Mouse (Mus musculus): Measurements from ENCODE around the gene Acat3.
"Not testable (repeated sequence)": the region's sequence is repeated elsewhere in the genome, so short reads cannot be mapped to it uniquely, and the experiment has no call there.

Acat3 gene

GRCm38 (mm10) chr17:12916588-12917380 lies 23.6 kb downstream of the Acat3 start:
- DNase-seq (ENCODE audit: low spot score in 2 of 2) = peak in 1 of 2 experiments; percentile 53

DNA sequence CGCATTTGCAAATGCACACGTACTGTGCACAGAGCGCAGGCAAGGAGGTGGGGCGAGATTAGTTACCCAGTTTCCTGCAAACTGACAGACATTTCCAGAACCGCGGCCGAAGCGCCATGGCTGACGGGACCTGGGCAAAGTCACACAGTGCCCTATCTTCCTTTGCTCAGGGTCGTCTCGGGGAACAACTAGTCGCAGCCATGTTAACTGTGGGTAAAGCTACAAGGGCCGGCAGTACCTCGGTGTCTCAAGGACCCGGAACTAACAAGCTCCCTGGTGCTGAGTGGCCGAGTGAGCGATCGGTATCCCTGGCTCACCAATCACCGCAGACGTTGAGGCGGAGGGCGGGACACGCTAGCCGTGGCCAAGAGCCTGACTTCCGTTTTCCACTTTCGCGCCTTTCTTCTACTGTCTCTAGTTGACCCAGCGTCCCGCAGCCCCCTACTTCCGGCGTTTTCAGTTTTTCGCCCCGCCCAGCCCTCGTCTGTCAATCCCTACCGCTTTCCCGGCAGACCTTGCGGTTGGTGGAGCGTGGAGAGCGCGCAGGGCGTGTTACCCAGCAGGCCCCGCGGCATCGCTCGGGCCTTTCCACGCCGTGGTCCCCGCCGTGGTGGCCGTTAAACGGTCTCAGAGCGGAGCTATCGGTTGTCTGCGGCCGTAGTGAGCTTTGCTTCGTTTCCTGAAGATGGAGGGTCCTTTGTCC lies 24.4 kb downstream of the Acat3 start, which contains the start of gene Mrpl18:
Gene Mrpl18, minus strand, starts transcription at position 465 of the 703 bp plus-strand sequence.
- peak; percentile 94 to 99 for DNase-seq (ENCODE audit: low spot score in 2 of 2)

GRCm38 (mm10) chr17:12915488-12915880 lies 24.9 kb downstream of the Acat3 start, which contains the start of gene Tcp1:
Gene Tcp1, plus strand, starts transcription at chr17:12915701.
- no peak for DNase-seq (ENCODE audit: low spot score in 2 of 2)

DNA sequence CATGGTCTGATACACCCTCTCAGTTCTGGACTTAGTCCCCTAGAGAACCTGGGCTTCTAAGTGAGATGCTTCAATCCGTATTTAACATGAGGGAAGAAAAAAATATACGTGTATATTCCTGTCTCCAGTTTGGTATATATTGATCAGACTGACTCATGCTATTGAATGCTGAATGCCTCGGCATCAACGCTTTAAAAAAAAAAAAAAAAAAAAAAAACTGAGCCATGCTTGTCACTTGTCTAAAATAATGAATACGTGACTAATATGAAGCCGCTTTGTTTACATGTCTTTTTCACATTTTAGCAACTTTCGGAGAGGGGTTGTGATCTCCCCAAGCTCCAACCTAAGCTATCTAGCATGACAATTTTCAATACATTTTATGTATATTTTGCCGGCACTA lies 30.0 kb downstream of the Acat3 start:
- DNase-seq (ENCODE audit: low spot score in 2 of 2) = no peak

DNA sequence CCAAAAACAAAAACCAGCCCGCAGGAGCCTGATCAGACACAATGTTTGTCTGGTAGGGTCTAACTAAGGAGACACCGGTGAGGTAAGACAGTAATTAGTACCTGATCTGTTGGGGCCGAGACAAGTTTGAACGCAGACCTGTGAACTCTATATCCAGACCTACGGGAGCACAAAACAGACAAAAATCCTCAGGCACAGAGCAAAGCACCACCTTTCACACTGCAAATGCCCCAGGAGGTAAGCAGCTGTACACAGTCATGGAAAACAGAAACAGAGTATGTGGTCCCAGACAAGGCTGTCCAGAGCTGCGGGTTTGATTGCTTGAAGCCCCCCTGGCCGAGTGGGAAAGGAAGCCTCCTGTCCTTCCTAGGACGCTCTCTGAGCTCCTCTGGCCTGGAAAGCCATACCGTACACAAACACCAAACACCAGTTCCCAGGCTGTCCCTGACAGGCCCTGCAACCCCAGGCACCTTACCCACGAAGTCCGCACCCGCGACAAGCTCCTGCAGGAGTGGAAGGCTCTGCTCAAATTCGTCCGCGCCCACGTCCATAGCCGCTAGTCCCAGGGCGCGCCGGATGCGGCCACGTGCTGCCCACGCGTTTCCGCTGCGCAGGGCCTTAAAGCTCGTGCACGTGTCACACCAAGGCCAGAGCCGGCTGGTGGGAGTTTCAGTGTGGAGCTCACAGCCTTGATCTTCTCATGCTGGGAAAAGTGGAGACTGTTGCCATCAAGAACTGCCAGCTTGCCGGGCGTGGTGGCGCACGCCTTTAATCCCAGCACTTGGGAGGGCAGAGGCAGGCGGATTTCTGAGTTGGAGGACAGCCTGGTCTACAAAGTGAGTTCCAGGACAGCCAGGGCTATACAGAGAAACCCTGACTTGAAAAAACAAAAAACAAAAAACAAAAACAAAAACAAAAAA lies 30.8 kb downstream of the Acat3 start, which contains the start of gene Pnldc1:
Gene Pnldc1, minus strand, starts transcription at position 870 of the 920 bp plus-strand sequence.
- DNase-seq (ENCODE audit: low spot score in 2 of 2) = no peak

GRCm38 (mm10) chr17:12906436-12906835 lies 34.0 kb downstream of the Acat3 start:
- DNase-seq (ENCODE audit: low spot score in 2 of 2) = no peak

DNA sequence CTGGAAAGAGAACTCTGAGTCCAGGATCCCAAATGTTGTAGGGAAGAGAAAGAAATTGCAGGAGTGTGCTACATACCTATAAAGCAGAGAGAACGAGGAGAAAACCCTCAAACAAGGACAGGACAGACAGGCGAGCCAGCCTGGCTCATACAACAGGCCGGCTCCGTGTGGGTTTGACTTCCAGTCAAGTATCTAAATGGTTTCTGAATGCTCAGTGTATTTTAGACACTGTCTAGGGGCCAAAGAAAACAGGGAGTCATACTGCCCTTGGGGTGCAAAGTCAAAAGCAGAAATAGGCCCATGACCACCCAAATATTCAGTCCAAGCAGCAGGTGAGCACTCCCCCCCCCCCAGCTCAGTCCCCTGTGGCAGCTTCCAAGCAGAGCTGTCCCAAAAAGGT lies 34.6 kb downstream of the Acat3 start:
- no peak for DNase-seq (ENCODE audit: low spot score in 2 of 2)

DNA sequence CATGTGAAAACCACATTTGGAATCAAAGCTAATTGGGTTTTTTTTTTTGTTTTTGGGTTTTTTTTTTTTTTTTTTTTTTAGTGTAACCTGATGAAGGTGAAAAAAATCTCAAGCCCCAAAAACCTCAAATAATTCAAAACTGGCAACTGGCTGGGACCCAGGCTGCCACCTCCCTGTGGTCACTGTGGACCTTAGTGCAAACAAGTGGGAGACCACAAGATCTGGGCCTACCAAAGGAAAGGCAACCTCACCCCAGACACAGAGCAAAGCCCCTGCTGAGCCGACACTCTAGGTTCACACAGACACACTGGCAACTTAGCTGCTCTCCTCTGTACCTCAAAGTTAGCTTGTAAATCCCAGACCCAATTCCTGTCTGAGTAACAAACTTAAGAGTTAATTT lies 36.1 kb downstream of the Acat3 start:
- no peak for DNase-seq (ENCODE audit: low spot score in 2 of 2)

- DNase-seq (ENCODE audit: low spot score in 2 of 2) = no peak
Observed at GRCm38 (mm10) chr17:12903372-12904333, 36.7 kb downstream of the Acat3 start.

- no peak for DNase-seq (ENCODE audit: low spot score in 2 of 2)
Observed at GRCm38 (mm10) chr17:12902291-12902690, 38.1 kb downstream of the Acat3 start.

- not testable (repeated sequence) for DNase-seq (ENCODE audit: low spot score in 2 of 2)
Observed at GRCm38 (mm10) chr17:12898607-12899006, 41.8 kb downstream of the Acat3 start.

DNA sequence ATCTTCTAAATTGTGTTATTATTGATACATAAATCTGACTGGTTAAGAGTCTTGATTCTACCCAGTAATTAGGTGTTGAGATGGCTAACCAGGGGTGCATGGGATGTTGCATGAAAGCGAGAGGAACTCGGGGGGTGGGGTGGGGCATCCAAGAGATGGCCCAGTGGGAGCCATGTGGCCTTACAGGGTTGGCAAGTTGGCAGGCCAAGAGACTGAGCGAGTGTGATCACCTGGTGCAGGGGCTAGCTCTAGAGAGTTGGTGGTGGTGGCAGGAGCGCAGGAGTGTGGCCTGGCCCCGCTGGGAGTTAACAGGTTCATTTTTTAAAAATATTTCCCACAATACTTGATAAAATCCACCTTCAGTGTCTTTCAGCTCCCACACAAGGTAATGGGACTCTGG lies 42.7 kb downstream of the Acat3 start:
- no peak for DNase-seq (ENCODE audit: low spot score in 2 of 2)

GRCm38 (mm10) chr17:12892033-12892432 lies 48.4 kb downstream of the Acat3 start:
- DNase-seq (ENCODE audit: low spot score in 2 of 2) = no peak

DNA sequence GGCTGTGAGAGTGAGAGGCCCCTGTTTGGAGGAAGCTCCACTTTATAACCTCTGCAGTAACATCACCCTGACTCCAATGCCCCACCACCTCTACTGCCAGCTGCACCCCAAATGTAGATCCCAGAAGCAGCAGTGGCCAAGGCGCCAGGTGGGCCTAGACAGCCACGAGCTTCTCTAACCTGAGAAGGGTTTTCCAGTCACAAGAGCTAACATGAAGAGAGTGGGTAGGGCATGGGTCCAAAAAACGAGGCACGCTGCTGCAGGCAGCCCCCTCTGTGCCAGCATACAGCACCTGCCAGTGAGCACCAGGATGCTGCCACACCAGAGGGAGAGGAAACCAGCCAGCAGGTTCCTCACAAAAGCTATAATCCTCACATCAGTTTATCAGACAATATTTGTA lies 49.3 kb downstream of the Acat3 start:
- DNase-seq (ENCODE audit: low spot score in 2 of 2) = no peak

GRCm38 (mm10) chr17:12887021-12887775 lies 53.2 kb downstream of the Acat3 start:
- no peak for DNase-seq (ENCODE audit: low spot score in 2 of 2)

- DNase-seq (ENCODE audit: low spot score in 2 of 2) = no peak
Observed at GRCm38 (mm10) chr17:12886620-12887019, 53.8 kb downstream of the Acat3 start.

- no peak for DNase-seq (ENCODE audit: low spot score in 2 of 2)
Observed at GRCm38 (mm10) chr17:12881216-12881615, 59.2 kb downstream of the Acat3 start.

DNA sequence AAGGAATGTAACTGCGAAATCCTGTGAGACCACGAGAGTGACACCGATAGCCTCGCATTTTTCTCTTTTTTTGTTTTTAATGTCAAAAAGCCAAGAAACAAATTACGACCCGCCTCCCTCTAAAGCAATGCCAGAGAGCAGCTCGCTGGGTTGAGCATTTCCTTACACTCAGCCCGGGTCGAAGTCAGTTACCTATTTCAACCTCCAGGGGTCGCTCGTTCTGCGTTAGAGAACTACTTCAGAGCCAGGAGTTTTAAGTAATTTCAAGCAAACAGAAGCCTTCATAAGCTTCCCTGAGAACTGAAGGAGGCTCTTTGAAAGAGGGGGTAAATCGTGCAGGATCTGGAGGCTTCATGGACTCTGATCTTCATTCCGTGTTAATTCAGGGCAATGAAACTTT lies 60.2 kb downstream of the Acat3 start:
- DNase-seq (ENCODE audit: low spot score in 2 of 2) = peak; percentile 51 to 68

DNA sequence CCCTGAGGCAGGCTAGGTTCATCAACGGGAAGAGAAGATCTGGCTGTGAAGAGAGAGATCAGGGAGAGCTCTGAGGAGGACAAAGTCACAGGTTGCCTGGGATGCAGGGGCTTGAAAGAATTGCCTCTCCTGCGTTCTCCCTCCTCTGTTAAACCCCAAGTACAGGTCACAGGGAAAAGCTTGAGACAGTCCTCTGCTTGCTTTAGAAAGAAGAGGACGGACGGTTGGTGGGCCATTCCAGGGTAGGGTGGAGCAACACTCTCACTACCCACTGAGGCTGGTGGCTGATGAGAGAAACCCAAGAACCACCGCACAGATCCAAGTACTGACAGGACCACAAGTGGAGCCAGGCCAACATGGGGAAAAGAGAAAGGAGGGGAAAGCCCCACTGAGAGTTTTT lies 64.7 kb downstream of the Acat3 start, which contains the start of gene Mrgprh:
Gene Mrgprh, plus strand, starts transcription at position 301 of the 400 bp plus-strand sequence.
- DNase-seq (ENCODE audit: low spot score in 2 of 2) = no peak

Measured in urinary bladder, adult 18-20 months (tissue).